Mouse (Mus musculus): ENCODE measurements at regions not wholly inside any gene's neighbourhood (a gene's known extent, or its start where the extent isn't known, plus 50 kb on each side); places are given as distances from the start of the nearest gene placed in this dataset.

- TF ChIP-seq ZNF384 (IDR thresholded peaks at IDR 0.05; ENCODE audit: low read depth, low read length) (no peak), CHD2 (IDR thresholded peaks at IDR 0.05; ENCODE audit: low read depth, low read length) (no peak), MAFK (IDR thresholded peaks at IDR 0.05; ENCODE audit: insufficient read depth, low read depth, low read length) (no peak), ZC3H11A (IDR thresholded peaks at IDR 0.05; ENCODE audit: borderline replicate concordance, low read depth, low read length) (no peak), HCFC1 (IDR thresholded peaks at IDR 0.05; ENCODE audit: borderline replicate concordance, insufficient read depth, low read length) (no peak)
- DNase-seq (ENCODE audit: low read depth, low spot score), result no peak
- no peak overlapping the region for H3K27ac ChIP-seq (ENCODE audit: insufficient read depth, low read depth, low read length, poor library complexity, severe bottlenecking)
- H3K4me3 ChIP-seq (ENCODE audit: insufficient read depth in 1 of 2, low read depth in 1 of 2, low read length in 2 of 2, poor library complexity in 1 of 2, severe bottlenecking in 1 of 2), result no peak overlapping the region
- peaks cover 0 to 1% of the 10 kb centered on the region in 2 experiments; a peak in 2 of 4 replicates for H3K4me1 ChIP-seq (ENCODE audit: control insufficient read depth in 2 of 2, insufficient read depth in 2 of 2, low read length in 2 of 2, poor library complexity in 1 of 2)
- H3K9ac ChIP-seq (ENCODE audit: insufficient read depth, low read depth, low read length, poor library complexity, severe bottlenecking), result no peak overlapping the region
- in situ Hi-C loops (cut with MboI; ENCODE audit: low sequenced_read_pairs in 2 of 2, unreplicated experiment in 2 of 2), result no loop called here
- no peaks in the 10 kb centered on the region for H3K36me3 ChIP-seq (ENCODE audit: control insufficient read depth, insufficient read depth, low read length, poor library complexity, severe bottlenecking)
- H3K9me3 ChIP-seq (ENCODE audit: control insufficient read depth, insufficient read depth, low read depth, low read length), result no peaks in the 10 kb centered on the region
Measured at GRCm38 (mm10) chr10:118599610-118600009, 158.8 kb downstream of the Ifng start.

GRCm38 (mm10) chr10:118602922-118603321, 162.1 kb downstream of the Ifng start:
- no peak overlapping the region for H3K9ac ChIP-seq (ENCODE audit: insufficient read depth, low read depth, low read length, poor library complexity, severe bottlenecking)
- H3K27ac ChIP-seq (ENCODE audit: insufficient read depth, low read depth, low read length, poor library complexity, severe bottlenecking), result no peak overlapping the region
- H3K9me3 ChIP-seq (ENCODE audit: control insufficient read depth, insufficient read depth, low read depth, low read length), result no peaks in the 10 kb centered on the region
- DNase-seq (ENCODE audit: low read depth, low spot score), result no peak
- H3K36me3 ChIP-seq (ENCODE audit: control insufficient read depth, insufficient read depth, low read length, poor library complexity, severe bottlenecking), result no peaks in the 10 kb centered on the region
- no peaks in the 10 kb centered on the region; a peak in 1 of 4 replicates for H3K4me1 ChIP-seq (ENCODE audit: control insufficient read depth in 2 of 2, insufficient read depth in 2 of 2, low read length in 2 of 2, poor library complexity in 1 of 2)
- H3K4me3 ChIP-seq (ENCODE audit: insufficient read depth in 1 of 2, low read depth in 1 of 2, low read length in 2 of 2, poor library complexity in 1 of 2, severe bottlenecking in 1 of 2), result no peak overlapping the region
- TF ChIP-seq HCFC1 (IDR thresholded peaks at IDR 0.05; ENCODE audit: borderline replicate concordance, insufficient read depth, low read length) (no peak), MAFK (IDR thresholded peaks at IDR 0.05; ENCODE audit: insufficient read depth, low read depth, low read length) (no peak), ZC3H11A (IDR thresholded peaks at IDR 0.05; ENCODE audit: borderline replicate concordance, low read depth, low read length) (no peak), CHD2 (IDR thresholded peaks at IDR 0.05; ENCODE audit: low read depth, low read length) (no peak), ZNF384 (IDR thresholded peaks at IDR 0.05; ENCODE audit: low read depth, low read length) (no peak)
- in situ Hi-C loops (cut with MboI; ENCODE audit: low sequenced_read_pairs in 2 of 2, unreplicated experiment in 2 of 2), result no loop called here

GRCm38 (mm10) chr10:118603857-118604414, 163.1 kb downstream of the Ifng start:
- Histone ChIP-seq H3K36me3 (ENCODE audit: control insufficient read depth, insufficient read depth, low read length, poor library complexity, severe bottlenecking) (no peaks in the 10 kb centered on the region), H3K4me3 (ENCODE audit: insufficient read depth in 1 of 2, low read depth in 1 of 2, low read length in 2 of 2, poor library complexity in 1 of 2, severe bottlenecking in 1 of 2) (no peak overlapping the region), H3K9ac (ENCODE audit: insufficient read depth, low read depth, low read length, poor library complexity, severe bottlenecking) (no peak overlapping the region), H3K9me3 (ENCODE audit: control insufficient read depth, insufficient read depth, low read depth, low read length) (no peaks in the 10 kb centered on the region), H3K27ac (ENCODE audit: insufficient read depth, low read depth, low read length, poor library complexity, severe bottlenecking) (no peak overlapping the region), H3K4me1 (ENCODE audit: control insufficient read depth in 2 of 2, insufficient read depth in 2 of 2, low read length in 2 of 2, poor library complexity in 1 of 2) (no peaks in the 10 kb centered on the region; a peak in 1 of 4 replicates)
- TF ChIP-seq CHD2 (IDR thresholded peaks at IDR 0.05; ENCODE audit: low read depth, low read length) (no peak), ZC3H11A (IDR thresholded peaks at IDR 0.05; ENCODE audit: borderline replicate concordance, low read depth, low read length) (no peak), MAFK (IDR thresholded peaks at IDR 0.05; ENCODE audit: insufficient read depth, low read depth, low read length) (no peak), ZNF384 (IDR thresholded peaks at IDR 0.05; ENCODE audit: low read depth, low read length) (no peak), HCFC1 (IDR thresholded peaks at IDR 0.05; ENCODE audit: borderline replicate concordance, insufficient read depth, low read length) (no peak)
- DNase-seq (ENCODE audit: low read depth, low spot score), result no peak
- in situ Hi-C loops (cut with MboI; ENCODE audit: low sequenced_read_pairs in 2 of 2, unreplicated experiment in 2 of 2), result no loop called here

- H3K9me3 ChIP-seq (ENCODE audit: control insufficient read depth, insufficient read depth, low read depth, low read length), result no peaks in the 10 kb centered on the region
- H3K36me3 ChIP-seq (ENCODE audit: control insufficient read depth, insufficient read depth, low read length, poor library complexity, severe bottlenecking), result no peaks in the 10 kb centered on the region
- in situ Hi-C loops (cut with MboI; ENCODE audit: low sequenced_read_pairs in 2 of 2, unreplicated experiment in 2 of 2), result no loop called here
- H3K4me1 ChIP-seq (ENCODE audit: control insufficient read depth in 2 of 2, insufficient read depth in 2 of 2, low read length in 2 of 2, poor library complexity in 1 of 2), result no peaks in the 10 kb centered on the region; a peak in 1 of 4 replicates
- no peak overlapping the region for H3K4me3 ChIP-seq (ENCODE audit: insufficient read depth in 1 of 2, low read depth in 1 of 2, low read length in 2 of 2, poor library complexity in 1 of 2, severe bottlenecking in 1 of 2)
- H3K9ac ChIP-seq (ENCODE audit: insufficient read depth, low read depth, low read length, poor library complexity, severe bottlenecking), result no peak overlapping the region
- TF ChIP-seq ZC3H11A (IDR thresholded peaks at IDR 0.05; ENCODE audit: borderline replicate concordance, low read depth, low read length) (no peak), CHD2 (IDR thresholded peaks at IDR 0.05; ENCODE audit: low read depth, low read length) (no peak), ZNF384 (IDR thresholded peaks at IDR 0.05; ENCODE audit: low read depth, low read length) (no peak), MAFK (IDR thresholded peaks at IDR 0.05; ENCODE audit: insufficient read depth, low read depth, low read length) (no peak), HCFC1 (IDR thresholded peaks at IDR 0.05; ENCODE audit: borderline replicate concordance, insufficient read depth, low read length) (no peak)
- no peak overlapping the region for H3K27ac ChIP-seq (ENCODE audit: insufficient read depth, low read depth, low read length, poor library complexity, severe bottlenecking)
- no peak for DNase-seq (ENCODE audit: low read depth, low spot score)
Measured at GRCm38 (mm10) chr10:118605156-118605821, 164.4 kb downstream of the Ifng start.

Data from ES-E14 (cell line).